Mouse (Mus musculus): ENCODE data around the gene Castor1. TPM values are rescaled to one million over a fixed set of nuclear protein-coding genes. Genes with fewer than 3 reads are reported as not detected.

The Castor1 gene
- polyA plus RNA-seq, 1 experiment from 2014 or later: 10.3 TPM

GRCm38 (mm10) chr11:4213107-4213506, 4.9 kb upstream of the Castor1 start:
- Histone ChIP-seq H3K27ac (ENCODE audit: low read depth, low read length) (no peak overlapping the region), H3K9me3 (ENCODE audit: control insufficient read depth) (no peaks in the 10 kb centered on the region), H3K9ac (ENCODE audit: low read depth, low read length) (no peak overlapping the region), H3K27me3 (replicated peaks; ENCODE audit: control insufficient read depth, insufficient read depth, low read length) (no peaks in the 10 kb centered on the region), H3K4me1 (replicated peaks; ENCODE audit: control insufficient read depth, insufficient read depth, low read length) (no peaks in the 10 kb centered on the region), H3K36me3 (ENCODE audit: control insufficient read depth, insufficient read depth) (peaks cover 76% of the 10 kb centered on the region), H3K4me3 (ENCODE audit: low read depth, low read length) (no peak overlapping the region), H3K4me2 (replicated peaks; ENCODE audit: low read depth) (no peak overlapping the region)
- 94% methylated on average over 10 of the region's 10 CpGs for WGBS
- no peak for ATAC-seq
- TF ChIP-seq CTCF (IDR thresholded peaks at IDR 0.05; ENCODE audit: low read depth): no peak

GRCm38 (mm10) chr11:4214572-4214971, 3.5 kb upstream of the Castor1 start:
- H3K4me1 ChIP-seq (replicated peaks; ENCODE audit: control insufficient read depth, insufficient read depth, low read length): 0 out of 2 replicates have a peak, but pooled peaks cover 2% of the 10 kb centered on the region
- no peak overlapping the region for H3K9ac ChIP-seq (ENCODE audit: low read depth, low read length)
- H3K4me2 ChIP-seq (replicated peaks; ENCODE audit: low read depth): no peak overlapping the region
- no peaks in the 10 kb centered on the region for H3K27me3 ChIP-seq (replicated peaks; ENCODE audit: control insufficient read depth, insufficient read depth, low read length)
- no peak overlapping the region for H3K4me3 ChIP-seq (ENCODE audit: low read depth, low read length)
- no peak overlapping the region for H3K27ac ChIP-seq (ENCODE audit: low read depth, low read length)
- H3K9me3 ChIP-seq (ENCODE audit: control insufficient read depth): no peaks in the 10 kb centered on the region
- 94% methylated on average over 14 of the region's 14 CpGs for WGBS
- ATAC-seq: no peak
- TF ChIP-seq CTCF (IDR thresholded peaks at IDR 0.05; ENCODE audit: low read depth): no peak
- H3K36me3 ChIP-seq (ENCODE audit: control insufficient read depth, insufficient read depth): peaks cover 62% of the 10 kb centered on the region

- H3K4me3 ChIP-seq (ENCODE audit: low read depth, low read length): no peak overlapping the region
- no peak overlapping the region for H3K9ac ChIP-seq (ENCODE audit: low read depth, low read length)
- H3K4me1 ChIP-seq (replicated peaks; ENCODE audit: control insufficient read depth, insufficient read depth, low read length): 0 out of 2 replicates have a peak, but pooled peaks cover 2% of the 10 kb centered on the region
- H3K4me2 ChIP-seq (replicated peaks; ENCODE audit: low read depth): no peak overlapping the region
- no peak for ATAC-seq
- no peak for TF ChIP-seq CTCF (IDR thresholded peaks at IDR 0.05; ENCODE audit: low read depth)
- H3K27ac ChIP-seq (ENCODE audit: low read depth, low read length): no peak overlapping the region
- WGBS: 86% methylated on average over 10 of the region's 10 CpGs
- peaks cover 57% of the 10 kb centered on the region for H3K36me3 ChIP-seq (ENCODE audit: control insufficient read depth, insufficient read depth)
- no peaks in the 10 kb centered on the region for H3K9me3 ChIP-seq (ENCODE audit: control insufficient read depth)
- no peaks in the 10 kb centered on the region for H3K27me3 ChIP-seq (replicated peaks; ENCODE audit: control insufficient read depth, insufficient read depth, low read length)
These were observed 3.0 kb upstream of the Castor1 start for GRCm38 (mm10) chr11:4215061-4215460.

- no peaks in the 10 kb centered on the region for H3K27me3 ChIP-seq (replicated peaks; ENCODE audit: control insufficient read depth, insufficient read depth, low read length)
- H3K4me3 ChIP-seq (ENCODE audit: low read depth, low read length): no peak overlapping the region
- peak overlapping the region; percentile 28 for H3K27ac ChIP-seq (ENCODE audit: low read depth, low read length)
- no peak overlapping the region for H3K9ac ChIP-seq (ENCODE audit: low read depth, low read length)
- H3K9me3 ChIP-seq (ENCODE audit: control insufficient read depth): no peaks in the 10 kb centered on the region
- H3K4me1 ChIP-seq (replicated peaks; ENCODE audit: control insufficient read depth, insufficient read depth, low read length): 0 out of 2 replicates have a peak, but pooled peaks cover 2% of the 10 kb centered on the region
- no peak for TF ChIP-seq CTCF (IDR thresholded peaks at IDR 0.05; ENCODE audit: low read depth)
- no peak overlapping the region for H3K4me2 ChIP-seq (replicated peaks; ENCODE audit: low read depth)
- H3K36me3 ChIP-seq (ENCODE audit: control insufficient read depth, insufficient read depth): peaks cover 43% of the 10 kb centered on the region
- 72% methylated on average over 9 of the region's 9 CpGs for WGBS
- ATAC-seq: peak; percentile 26
These were observed 1.6 kb upstream of the Castor1 start for GRCm38 (mm10) chr11:4216248-4217000.

GRCm38 (mm10) chr11:4218637-4219036, 612 bp downstream of the Castor1 start:
- peak overlapping the region; percentile 3; the same call in 1 of the 2 replicates for H3K27ac ChIP-seq (ENCODE audit: low read depth, low read length)
- peak overlapping the region; percentile 40 for H3K9ac ChIP-seq (ENCODE audit: low read depth, low read length)
- no peak for ATAC-seq
- H3K4me2 ChIP-seq (replicated peaks; ENCODE audit: low read depth): peak overlapping the region; percentile 97
- 25% methylated on average over 6 of the region's 6 CpGs for WGBS
- H3K9me3 ChIP-seq (ENCODE audit: control insufficient read depth): no peaks in the 10 kb centered on the region
- peaks cover 22% of the 10 kb centered on the region for H3K36me3 ChIP-seq (ENCODE audit: control insufficient read depth, insufficient read depth)
- peak overlapping the region; percentile 50 for H3K4me3 ChIP-seq (ENCODE audit: low read depth, low read length)
- TF ChIP-seq CTCF (IDR thresholded peaks at IDR 0.05; ENCODE audit: low read depth): no peak
- no peaks in the 10 kb centered on the region for H3K27me3 ChIP-seq (replicated peaks; ENCODE audit: control insufficient read depth, insufficient read depth, low read length)
- H3K4me1 ChIP-seq (replicated peaks; ENCODE audit: control insufficient read depth, insufficient read depth, low read length): 0 out of 2 replicates have a peak, but pooled peaks cover 2% of the 10 kb centered on the region

- WGBS: 13% methylated on average over 2 of the region's 2 CpGs
- no peak overlapping the region; the same call in 1 of the 2 replicates for H3K4me2 ChIP-seq (replicated peaks; ENCODE audit: low read depth)
- no peak overlapping the region for H3K4me3 ChIP-seq (ENCODE audit: low read depth, low read length)
- no peaks in the 10 kb centered on the region for H3K27me3 ChIP-seq (replicated peaks; ENCODE audit: control insufficient read depth, insufficient read depth, low read length)
- no peaks in the 10 kb centered on the region for H3K9me3 ChIP-seq (ENCODE audit: control insufficient read depth)
- H3K36me3 ChIP-seq (ENCODE audit: control insufficient read depth, insufficient read depth): peaks cover 15% of the 10 kb centered on the region
- 0 out of 2 replicates have a peak, but pooled peaks cover 2% of the 10 kb centered on the region for H3K4me1 ChIP-seq (replicated peaks; ENCODE audit: control insufficient read depth, insufficient read depth, low read length)
- peak; percentile 95 for TF ChIP-seq CTCF (IDR thresholded peaks at IDR 0.05; ENCODE audit: low read depth)
- ATAC-seq: no peak
- H3K9ac ChIP-seq (ENCODE audit: low read depth, low read length): no peak overlapping the region
- H3K27ac ChIP-seq (ENCODE audit: low read depth, low read length): no peak overlapping the region
These were observed 1.3 kb downstream of the Castor1 start for GRCm38 (mm10) chr11:4219317-4219751.

All from intestine, postnatal 0 days (tissue).